Mouse (Mus musculus) CD4-positive, CD25-positive, alpha-beta regulatory T cell, adult 4 months (primary cell): ENCODE results near the gene Col23a1. TPM values are rescaled to one million over a fixed set of nuclear protein-coding genes. Genes with fewer than 3 reads are reported as not detected.
"Not testable (repeated sequence)": the region's sequence is repeated elsewhere in the genome, so short reads cannot be mapped to it uniquely, and the experiment has no call there.

Experiments
- ATAC-seq: one replicate; pipeline ENCODE4 v1.8.0; 2017
- polyA plus RNA-seq, 2 experiments: library from polyadenylated mRNA; unstranded; fragments of 100-300 nt; shearing (Covaris generic); gene quantifications; one replicate each; pipeline ENCODE4 v1.2.1; 2017

Gene Col23a1
- polyA plus RNA-seq, 2 experiments from 2014 or later: 1.5 to 2.8 TPM

DNA sequence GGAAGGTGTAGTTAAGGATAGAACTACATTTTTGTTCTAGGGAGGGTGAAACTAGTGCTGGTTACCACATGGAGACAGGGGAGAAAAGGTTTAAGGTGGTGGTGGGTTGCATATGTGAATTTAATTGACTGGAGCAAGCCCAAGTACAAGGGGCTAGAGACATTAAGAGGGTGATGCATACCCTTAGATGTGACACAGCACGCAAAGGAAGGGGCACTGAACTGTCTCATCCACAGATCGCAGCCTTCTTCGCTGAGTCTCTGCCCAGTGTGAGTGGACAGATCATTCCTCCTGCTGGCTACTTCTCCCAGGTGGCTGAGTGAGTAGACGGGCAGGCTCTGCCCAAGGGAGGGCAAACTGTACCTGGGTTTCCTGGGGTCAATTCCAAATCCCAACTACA is 303.6 kb downstream of the Col23a1 start:
- no peak for ATAC-seq

- no peak for ATAC-seq
Observed at GRCm38 (mm10) chr11:51593849-51594248, 304.1 kb downstream of the Col23a1 start.

DNA sequence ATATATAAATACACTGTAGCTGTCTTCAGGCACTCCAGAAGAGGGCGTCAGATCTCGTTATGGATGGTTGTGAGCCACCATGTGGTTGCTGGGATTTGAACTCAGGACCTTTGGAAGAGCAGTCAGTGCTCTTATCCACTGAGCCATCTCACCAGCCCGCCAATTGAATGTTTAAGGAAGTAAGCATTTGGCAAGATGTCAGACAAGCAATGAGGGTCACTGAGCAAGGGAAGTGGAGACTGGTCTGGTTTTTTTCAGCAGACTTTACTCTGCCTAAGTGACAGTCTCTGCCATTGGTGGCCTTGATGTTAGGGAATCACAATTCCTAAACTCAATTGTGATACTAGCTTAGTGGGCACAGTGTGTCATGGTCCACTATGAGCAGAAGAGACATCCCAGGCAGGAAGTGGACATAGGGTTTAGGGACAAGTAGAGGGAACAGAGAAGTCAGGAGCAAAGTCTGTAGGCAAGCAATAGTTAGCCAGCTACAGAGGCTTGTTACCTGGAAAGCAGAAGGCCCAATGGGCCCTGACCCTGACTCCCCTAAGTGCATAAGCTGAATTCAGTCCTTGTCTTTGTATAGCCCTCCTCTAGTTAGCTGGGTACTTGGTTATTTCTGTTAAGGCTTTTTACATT is 305.1 kb downstream of the Col23a1 start:
- no peak for ATAC-seq

DNA sequence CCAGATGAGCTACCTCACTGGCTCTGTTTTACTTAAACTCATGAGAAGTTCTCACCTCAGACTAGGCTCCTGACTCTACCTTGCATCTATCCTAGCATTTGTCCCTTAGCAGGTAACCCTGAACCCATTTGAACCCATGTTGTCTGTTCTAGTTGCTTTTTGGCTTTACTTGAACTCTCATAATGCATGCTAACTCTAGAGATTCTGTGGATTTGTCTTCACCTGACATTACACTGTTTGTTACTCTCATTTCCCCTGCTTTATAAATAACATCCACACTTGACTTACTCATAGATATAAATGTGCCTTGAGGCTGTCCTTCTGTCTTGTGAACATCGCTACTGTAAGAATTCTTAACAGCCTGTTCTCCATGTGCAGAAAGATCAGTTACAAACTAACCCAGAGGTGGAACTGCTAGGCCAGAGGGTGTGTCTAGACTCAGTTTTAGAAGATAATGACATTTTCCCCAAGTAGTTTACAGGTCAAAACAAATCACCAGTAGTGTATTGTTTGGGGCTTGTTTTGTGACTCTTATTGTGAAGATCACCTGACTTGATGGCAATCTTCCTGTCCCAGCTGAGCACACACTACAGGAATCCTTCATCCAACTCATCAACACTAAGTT is 305.9 kb downstream of the Col23a1 start:
- no peak for ATAC-seq

DNA sequence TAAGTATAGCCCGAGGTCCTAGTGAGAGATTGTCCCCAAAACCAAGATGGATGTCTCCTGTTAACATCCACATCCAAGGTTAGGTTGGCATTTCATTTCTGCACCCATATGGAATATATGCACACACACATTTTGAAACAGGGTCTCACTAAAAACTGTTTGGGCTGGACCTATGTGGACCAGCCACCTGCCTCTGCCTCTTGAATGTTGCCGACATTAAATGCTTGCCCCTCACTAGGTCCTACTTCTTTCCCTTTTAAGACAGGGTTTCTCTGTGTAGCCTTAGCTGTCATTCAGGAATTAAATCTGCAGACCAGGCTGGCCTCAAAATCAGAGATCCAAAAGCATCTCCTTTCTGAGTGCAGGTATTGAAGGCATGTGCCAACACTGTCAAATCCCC is 307.8 kb downstream of the Col23a1 start:
- ATAC-seq: no peak

DNA sequence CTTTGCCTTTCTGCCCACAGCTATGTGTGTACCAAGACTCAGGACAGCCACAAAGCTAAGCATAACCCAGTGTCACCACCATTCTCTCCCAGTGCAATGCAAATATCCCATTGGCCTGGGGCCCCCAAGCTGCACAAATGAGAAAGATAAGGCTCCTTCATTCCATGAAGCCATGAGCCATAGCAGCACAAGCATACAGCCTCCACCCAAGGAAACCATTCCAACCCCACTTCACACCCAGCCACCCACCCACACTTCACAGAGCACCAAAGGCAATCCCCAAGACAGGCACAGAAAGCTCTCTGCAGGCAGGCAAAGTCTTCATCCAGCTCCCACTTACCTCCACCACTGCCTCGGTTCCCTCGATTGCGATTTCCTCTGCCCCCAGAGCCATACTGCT is 312.5 kb downstream of the Col23a1 start:
- ATAC-seq: no peak

DNA sequence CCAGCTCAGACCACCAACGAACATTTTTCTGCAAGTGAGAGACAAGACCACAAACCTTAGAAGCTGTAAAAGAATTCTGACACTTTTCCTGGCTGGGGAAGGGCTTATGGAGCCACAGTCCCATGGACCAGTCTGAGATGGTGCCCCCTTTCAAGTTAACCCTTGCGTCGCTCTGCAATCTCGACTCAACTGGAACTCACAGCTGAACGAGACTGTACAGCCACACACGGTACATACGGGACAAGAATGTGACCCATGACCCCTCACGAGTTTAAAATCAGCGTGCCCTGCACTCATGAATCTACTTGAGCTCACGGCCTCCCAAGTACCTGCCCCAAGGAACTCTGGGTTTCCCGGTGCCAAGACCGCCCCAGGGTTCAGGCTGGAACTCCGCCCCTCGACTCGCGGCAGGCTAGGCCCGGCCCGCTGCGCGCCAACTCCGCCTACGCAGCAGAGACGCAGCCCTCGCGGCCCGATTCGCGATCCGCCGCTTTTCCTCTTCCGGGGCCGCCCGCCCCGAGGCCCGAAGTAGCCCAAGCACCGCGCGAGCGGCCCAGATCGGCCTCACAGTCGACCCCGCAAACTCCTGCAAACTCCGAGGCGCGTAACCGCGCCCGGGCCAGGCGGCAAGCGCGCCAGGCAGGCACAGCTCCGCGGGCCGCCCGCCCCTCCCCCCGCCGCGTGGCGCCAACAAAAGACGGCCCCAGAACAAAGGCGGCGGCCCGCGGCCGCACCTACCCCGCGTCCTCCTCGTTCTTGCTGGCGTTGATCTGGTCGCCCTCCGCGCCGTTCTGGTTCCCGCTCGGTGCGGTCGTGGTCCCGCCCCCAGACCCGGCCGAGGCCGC is 316.1 kb downstream of the Col23a1 start:
- peak; percentile 68 for ATAC-seq

DNA sequence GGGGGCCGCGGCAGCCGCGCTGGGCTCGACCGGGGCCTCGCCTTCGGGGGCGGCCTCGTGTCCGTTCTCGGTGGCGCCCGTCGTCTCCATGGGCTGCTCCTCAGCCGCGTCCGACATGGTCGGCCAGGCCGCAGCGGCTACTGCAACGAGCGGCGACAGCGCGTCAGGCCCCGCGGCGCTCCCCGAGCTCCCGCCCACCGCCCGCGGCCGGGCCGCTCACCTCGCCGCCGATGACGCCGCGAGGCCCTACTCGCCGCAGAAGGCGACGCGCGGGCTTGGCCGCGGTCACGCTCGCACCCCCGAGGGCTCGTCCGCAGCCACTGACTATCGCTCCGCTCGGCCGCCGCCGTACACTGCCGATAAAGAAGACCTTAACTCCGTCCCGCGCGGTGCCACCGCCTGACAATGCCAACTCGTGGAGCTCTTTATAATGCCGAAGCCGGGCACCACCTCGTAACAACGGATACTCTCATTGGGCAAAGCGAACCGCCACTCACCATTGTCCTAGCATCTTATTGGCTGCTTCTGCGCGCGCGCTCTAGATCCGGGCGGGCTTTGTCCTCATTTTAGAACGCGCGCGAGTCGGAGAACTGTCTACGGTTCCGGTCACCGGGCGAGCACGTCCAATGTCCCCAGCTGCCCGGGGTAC is 316.9 kb downstream of the Col23a1 start, which contains the start of gene Hnrnpab:
TSS of gene Hnrnpab (minus strand) at position 401 of the 649 bp plus-strand sequence.
- ATAC-seq: peak; percentile 83

DNA sequence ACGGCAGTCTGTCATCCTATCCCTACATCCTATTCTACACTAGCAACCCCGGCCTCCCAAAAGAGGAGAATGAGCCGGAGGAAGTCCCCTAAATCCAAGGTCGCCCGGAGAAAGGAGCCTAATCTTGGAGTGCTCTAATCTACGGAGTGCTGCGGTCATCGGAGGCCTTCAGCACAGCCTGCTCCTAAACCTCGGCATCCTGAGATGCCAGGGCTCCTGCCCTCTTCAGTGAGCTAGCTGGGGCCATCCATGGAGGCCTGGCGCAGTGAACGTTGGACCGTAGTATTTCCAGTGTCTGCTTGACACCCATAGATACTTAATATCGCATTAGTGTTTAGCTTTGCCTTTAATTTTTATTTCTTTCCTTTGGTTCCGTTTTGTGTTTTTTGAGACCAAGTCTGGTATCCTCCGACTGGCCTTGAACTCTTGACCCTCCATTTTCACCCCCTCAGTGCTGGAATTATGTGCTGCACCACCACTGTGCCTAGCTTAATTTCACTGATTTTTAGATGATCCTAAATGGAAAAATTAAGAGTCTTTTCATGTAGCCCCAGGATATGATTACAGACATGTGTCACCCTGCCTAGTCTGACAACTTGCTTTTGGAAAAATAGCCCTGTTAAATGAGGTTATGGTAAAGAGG is 317.5 kb downstream of the Col23a1 start:
- ATAC-seq: peak; percentile 22

GRCm38 (mm10) chr11:51609266-51609909 is 319.7 kb downstream of the Col23a1 start:
- no peak for ATAC-seq

- not testable (repeated sequence) for ATAC-seq
Observed at GRCm38 (mm10) chr11:51609940-51610339, 320.2 kb downstream of the Col23a1 start.

GRCm38 (mm10) chr11:51614256-51614655 is 324.5 kb downstream of the Col23a1 start:
- no peak for ATAC-seq

GRCm38 (mm10) chr11:51615129-51615528 is 325.4 kb downstream of the Col23a1 start:
- ATAC-seq: no peak

DNA sequence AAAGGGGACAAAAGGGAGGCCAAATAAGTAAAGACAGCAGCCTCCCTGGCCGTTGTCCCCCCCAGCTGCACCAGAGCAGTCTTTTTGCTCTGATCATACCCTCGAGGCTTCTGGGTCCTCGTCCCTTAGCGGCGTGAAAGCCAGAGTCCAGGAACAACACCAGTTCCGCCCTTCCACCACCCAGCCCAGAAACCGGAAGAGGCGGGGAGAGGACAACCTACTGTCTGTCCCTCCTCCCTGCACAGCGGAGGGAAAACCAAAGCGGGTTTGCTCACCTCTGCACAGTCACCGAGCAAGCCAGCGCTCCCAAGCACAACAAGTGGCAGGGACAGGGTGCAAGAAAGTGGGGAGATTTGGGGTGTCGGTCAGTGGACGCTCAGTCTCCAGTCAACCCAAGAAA is 325.9 kb downstream of the Col23a1 start:
- peak; percentile 74 for ATAC-seq

DNA sequence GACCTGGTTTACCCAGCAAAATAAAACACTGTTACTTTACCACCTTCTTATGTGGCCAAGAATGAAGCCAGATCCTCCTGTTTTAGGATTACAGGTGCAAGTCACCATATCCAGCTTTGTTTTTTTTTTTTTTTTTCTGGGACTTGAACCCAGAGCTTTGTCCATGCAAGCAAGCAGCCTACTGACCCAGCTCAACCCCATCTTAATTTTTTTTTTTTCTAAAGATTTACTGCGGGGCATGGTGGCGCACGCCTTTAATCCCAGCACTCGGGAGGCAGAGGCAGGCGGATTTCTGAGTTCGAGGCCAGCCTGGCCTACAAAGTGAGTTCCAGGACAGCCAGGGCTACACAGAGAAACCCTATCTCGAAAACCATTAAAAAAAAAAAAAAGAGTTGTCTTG is 326.4 kb downstream of the Col23a1 start:
- ATAC-seq: not testable (repeated sequence)

DNA sequence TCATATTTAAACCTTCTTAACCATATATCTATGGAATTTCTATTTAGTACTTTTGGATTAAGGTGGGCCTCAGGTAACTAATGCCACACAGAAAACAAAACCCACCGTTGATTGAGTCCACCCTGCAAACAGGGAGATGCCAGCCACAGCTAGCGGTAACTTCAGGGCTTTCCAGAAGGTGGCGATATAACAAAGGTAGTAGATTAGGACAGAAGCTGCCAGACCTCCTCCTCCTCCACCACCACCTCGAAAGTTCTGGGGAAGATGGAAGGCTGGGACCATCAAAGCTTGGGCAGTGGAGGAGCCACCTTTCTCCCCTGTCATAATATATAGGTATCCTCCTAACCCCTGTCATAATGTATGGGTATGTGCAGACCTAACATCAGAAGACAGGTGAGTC is 328.0 kb downstream of the Col23a1 start:
- ATAC-seq: peak; percentile 30

DNA sequence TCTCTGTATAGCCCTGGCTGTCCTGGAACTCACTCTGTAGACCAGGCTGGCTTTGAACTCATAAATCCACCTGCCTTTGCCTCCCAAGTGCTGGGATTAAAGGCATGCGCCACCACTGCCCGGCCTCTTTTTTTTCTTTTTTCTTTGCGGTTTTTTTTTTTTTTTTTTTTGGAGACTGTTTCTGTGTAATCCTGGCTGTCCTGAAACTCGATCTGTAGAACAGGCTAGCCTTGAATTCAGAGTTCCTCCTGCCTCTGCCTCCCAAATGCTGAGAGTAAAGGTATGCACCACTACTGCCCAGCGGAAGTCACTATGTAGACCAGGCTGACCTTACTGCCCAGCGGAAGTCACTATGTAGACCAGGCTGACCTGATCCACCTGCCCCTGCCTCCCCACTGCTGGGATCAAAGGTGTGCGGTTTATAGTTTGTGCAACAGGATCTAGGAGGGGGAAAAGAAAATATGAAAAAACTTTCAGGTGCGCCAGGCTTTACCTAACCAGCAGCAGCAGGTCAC is 329.2 kb downstream of the Col23a1 start:
- ATAC-seq: no peak

DNA sequence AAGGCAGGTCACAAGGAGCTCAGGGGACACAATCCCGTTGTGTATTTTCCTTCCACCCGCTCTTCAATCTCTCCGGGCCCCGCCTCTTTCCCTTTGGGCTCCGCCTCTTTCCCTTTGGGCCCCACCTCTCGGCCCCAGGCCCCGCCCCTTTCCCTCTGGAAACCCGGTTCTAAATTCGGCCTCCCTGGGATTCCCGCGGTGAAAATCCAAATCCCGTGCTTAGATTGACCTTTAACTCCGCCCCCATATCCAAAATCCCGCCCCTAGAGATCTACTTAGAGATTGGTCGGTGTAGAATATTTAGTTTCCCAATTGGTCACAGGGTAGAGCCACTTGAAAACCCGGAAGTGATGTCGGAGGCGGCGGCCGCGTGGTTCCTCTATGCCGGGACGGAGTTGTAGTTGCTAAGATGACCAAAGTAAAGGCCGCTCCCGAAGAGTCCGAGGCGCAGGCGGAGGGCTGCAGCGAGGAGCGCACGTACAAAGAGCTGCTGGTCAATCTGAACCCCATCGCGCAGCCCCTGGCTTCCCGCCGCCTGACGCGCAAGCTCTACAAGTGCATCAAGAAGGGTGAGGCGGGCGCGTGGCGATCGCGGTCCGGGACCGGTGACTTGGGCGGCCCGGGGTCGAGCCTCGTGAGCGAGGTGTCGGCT is 329.8 kb downstream of the Col23a1 start, which contains the start of gene Nhp2:
TSS of gene Nhp2 (plus strand) at position 327 of the 652 bp plus-strand sequence.
- peak; percentile 87 for ATAC-seq

GRCm38 (mm10) chr11:51620084-51620483 is 330.4 kb downstream of the Col23a1 start:
- no peak for ATAC-seq

DNA sequence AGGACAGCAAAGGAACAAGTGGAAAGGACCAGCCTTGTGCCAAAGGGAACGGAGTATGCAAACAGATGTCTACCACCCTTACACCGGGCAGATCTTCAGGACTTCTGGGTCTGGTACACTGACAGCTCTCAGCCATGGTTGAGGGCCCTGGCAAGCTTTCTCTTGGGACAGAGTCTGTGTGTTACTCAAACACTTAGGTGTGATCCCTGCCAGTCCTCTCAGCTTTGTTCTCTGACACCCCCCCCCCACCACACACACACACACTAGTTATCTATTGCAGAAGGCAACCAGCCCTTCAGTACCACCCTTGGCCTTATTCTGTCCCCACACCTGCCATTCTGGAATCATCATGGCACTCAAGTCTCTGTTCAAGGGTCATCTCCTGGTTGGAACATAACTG is 332.1 kb downstream of the Col23a1 start:
- no peak for ATAC-seq

GRCm38 (mm10) chr11:51622971-51623491 is 333.3 kb downstream of the Col23a1 start:
- no peak for ATAC-seq
